Mouse (Mus musculus): ENCODE results near the gene Vmo1. TPM values are rescaled to one million over a fixed set of nuclear protein-coding genes. Genes with fewer than 3 reads are reported as not detected.

Gene Vmo1
- not detected for polyA plus RNA-seq (2017; shearing (Covaris generic))

DNA sequence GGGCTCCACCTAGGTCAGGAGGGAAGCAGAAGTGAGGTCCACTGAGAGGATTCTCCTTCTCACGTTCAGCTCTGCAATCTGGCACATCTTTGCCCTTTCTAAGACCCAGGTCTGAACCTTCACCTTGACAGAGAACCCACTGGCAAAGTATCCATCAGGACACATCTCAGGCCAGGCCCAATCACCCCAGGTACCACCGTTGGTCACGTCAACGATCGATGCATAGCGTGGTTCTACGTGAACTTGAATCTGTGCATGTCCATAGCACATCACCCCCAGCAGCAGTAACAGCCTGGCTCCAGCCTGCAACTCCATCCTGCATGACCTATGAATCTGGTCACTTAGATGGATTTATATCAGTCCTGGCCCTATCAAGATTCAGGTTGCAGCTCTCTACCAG lies at the start of gene Vmo1:
Gene Vmo1, minus strand, starts transcription at position 329 of the 400 bp plus-strand sequence.

DNA sequence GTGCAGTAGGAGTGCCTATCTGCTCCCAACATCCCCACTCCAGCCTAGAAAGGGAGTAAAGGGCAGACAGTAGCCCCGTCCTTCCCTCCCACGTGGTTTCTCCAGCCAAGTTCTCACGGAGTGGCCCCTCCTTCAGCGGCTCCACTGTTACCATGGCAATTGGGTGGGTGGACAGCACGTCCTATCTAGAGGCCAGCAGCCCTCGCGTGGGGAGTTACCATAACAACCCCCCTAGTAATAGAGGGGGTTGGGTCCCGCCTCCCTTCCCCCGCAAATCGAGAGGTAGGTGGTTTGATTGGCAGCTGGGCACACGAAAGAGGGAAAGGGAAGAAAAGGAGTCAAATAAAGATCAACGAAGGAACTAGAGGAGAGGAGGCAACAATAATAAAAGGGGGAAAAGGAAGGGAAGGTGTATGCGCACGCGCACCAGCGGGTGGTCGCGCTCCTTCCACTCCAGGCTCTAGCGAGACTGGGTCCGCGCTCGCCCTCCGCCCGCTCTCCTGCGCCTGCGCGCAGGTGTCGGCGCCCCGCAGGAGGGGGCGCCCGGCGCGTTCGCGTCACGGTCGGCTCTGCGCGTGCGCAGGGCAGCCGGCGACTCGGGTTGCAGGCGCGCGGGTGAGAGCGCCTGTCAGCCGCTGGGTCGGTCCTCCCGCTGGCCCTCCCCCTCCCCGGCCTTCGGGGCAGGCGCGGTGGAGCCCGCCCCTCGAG lies 48.0 kb upstream of the Vmo1 start, which contains the start of gene Mink1:
Gene Mink1, plus strand, starts transcription at position 595 of the 708 bp plus-strand sequence.

DNA sequence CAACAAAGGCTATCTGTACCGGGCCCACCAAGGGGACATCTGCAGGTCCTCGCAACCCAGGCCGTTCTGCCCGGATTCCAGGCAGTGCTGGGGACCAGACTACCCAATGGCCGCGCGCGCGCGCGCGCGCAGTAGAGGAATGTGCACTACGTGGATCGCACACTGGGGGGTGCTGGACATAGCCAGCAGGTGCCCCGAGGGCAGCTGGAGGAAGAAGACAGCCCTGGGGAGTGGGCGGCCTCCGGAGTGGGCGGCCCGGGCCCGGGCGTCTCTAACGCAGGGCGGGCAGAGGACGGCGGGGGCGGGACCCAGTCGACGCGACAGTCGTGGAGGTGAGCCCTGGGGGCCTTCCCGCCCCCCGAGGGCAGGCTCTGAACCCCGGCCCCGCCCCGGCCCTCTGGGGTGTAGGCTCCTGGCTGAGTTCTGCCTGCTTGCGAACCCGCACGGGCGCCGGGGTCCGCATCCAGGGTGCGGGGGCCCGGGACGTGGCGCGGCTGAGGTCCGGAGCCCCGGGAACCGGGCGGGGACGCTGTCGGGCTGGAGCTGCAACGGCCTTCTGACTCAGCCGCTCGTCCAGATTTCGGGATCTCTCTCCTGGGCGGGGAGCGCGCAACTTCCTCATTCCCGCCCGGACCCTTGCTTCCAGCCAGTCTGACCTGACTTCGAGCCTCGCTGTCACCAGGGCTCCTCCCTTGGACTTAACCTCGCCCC lies 25.6 kb upstream of the Vmo1 start, which contains the start of gene Pld2:
Gene Pld2, plus strand, starts transcription at position 188 of the 711 bp plus-strand sequence.

GRCm38 (mm10) chr11:70532839-70533238 lies 18.4 kb upstream of the Vmo1 start, which contains the start of gene Gm40193:
Gm40193 (minus strand) TSS chr11:70532939.

GRCm38 (mm10) chr11:70525184-70525678 lies 10.8 kb upstream of the Vmo1 start, which contains the start of gene Psmb6:
Psmb6 (plus strand) TSS chr11:70525367.

GRCm38 (mm10) chr11:70518923-70519322 lies 4.5 kb upstream of the Vmo1 start, which contains the start of gene Gltpd2:
Gltpd2 (plus strand) TSS chr11:70519196.

GRCm38 (mm10) chr11:70504970-70505369 lies 9.4 kb downstream of the Vmo1 start, which contains the start of gene Tm4sf5:
Tm4sf5 (plus strand) TSS chr11:70505244.

Other genes starting within 250 kb of the Vmo1 start
- gene Alox12e, start 192.0 kb downstream of the Vmo1 start, polyA plus RNA-seq (2017; shearing (Covaris generic)), result 1 to 10 TPM in 1 of 2 experiments, under 1 TPM in 1; 0.22 to 1.6 TPM
- under 1 TPM; 0.24 to 0.53 TPM for gene Alox15, start 162.6 kb downstream of the Vmo1 start, polyA plus RNA-seq (2017; shearing (Covaris generic))
- gene Pelp1, start 104.6 kb downstream of the Vmo1 start, polyA plus RNA-seq (2017; shearing (Covaris generic)), result 10 to 100 TPM; 11.5 to 13.4 TPM
- 100 to 1,000 TPM; 249 to 281 TPM for gene Arrb2, start 82.0 kb downstream of the Vmo1 start, polyA plus RNA-seq (2017; shearing (Covaris generic))
- 10 to 100 TPM; 72.7 to 76.5 TPM for gene Med11, start 62.7 kb downstream of the Vmo1 start, polyA plus RNA-seq (2017; shearing (Covaris generic))
- not detected for gene Zmynd15, start 55.2 kb downstream of the Vmo1 start, polyA plus RNA-seq (2017; shearing (Covaris generic))
- gene Cxcl16, start 54.6 kb downstream of the Vmo1 start, polyA plus RNA-seq (2017; shearing (Covaris generic)), result 1 to 10 TPM in 1 of 2 experiments, under 1 TPM in 1; 0.19 to 1.3 TPM
- gene Tm4sf5, start 9.4 kb downstream of the Vmo1 start, polyA plus RNA-seq (2017; shearing (Covaris generic)), result 1 to 10 TPM; 2.2 to 2.9 TPM
- gene Gltpd2, start 4.6 kb upstream of the Vmo1 start, polyA plus RNA-seq (2017; shearing (Covaris generic)), result not detected
- gene Psmb6, start 10.8 kb upstream of the Vmo1 start, polyA plus RNA-seq (2017; shearing (Covaris generic)), result 100 to 1,000 TPM; 312 to 326 TPM
- gene Gm40193, start 18.3 kb upstream of the Vmo1 start, polyA plus RNA-seq (2017; shearing (Covaris generic)), result not detected
- 10 to 100 TPM in 1 of 2 experiments, 1 to 10 TPM in 1; 6.9 to 10.1 TPM for gene Pld2, start 25.4 kb upstream of the Vmo1 start, polyA plus RNA-seq (2017; shearing (Covaris generic))
- gene Mink1, start 48.3 kb upstream of the Vmo1 start, polyA plus RNA-seq (2017; shearing (Covaris generic)), result 10 to 100 TPM; 15.9 to 22.2 TPM
- gene 4930544D05Rik, start 101.2 kb upstream of the Vmo1 start, polyA plus RNA-seq (2017; shearing (Covaris generic)), result under 1 TPM; 0.20 to 0.78 TPM
- gene Chrne, start 104.6 kb upstream of the Vmo1 start, polyA plus RNA-seq (2017; shearing (Covaris generic)), result 1 to 10 TPM; 1.0 to 1.2 TPM
- gene Gp1ba, start 124.5 kb upstream of the Vmo1 start, polyA plus RNA-seq (2017; shearing (Covaris generic)), result under 1 TPM; 0.17 to 0.18 TPM
- 100 to 1,000 TPM; 350 to 474 TPM for gene Rnf167, start 132.6 kb upstream of the Vmo1 start, polyA plus RNA-seq (2017; shearing (Covaris generic))
- gene Slc25a11, start 132.9 kb upstream of the Vmo1 start, polyA plus RNA-seq (2017; shearing (Covaris generic)), result 100 to 1,000 TPM; 164 to 182 TPM
- gene Pfn1, start 140.0 kb upstream of the Vmo1 start, polyA plus RNA-seq (2017; shearing (Covaris generic)), result 1,000 to 10,000 TPM; 4,492 to 4,564 TPM
- 10 to 100 TPM; 24.7 to 43.8 TPM for gene Eno3, start 142.6 kb upstream of the Vmo1 start, polyA plus RNA-seq (2017; shearing (Covaris generic))
- 10 to 100 TPM; 75.8 to 87.1 TPM for gene Spag7, start 154.8 kb upstream of the Vmo1 start, polyA plus RNA-seq (2017; shearing (Covaris generic))
- gene Camta2, start 173.5 kb upstream of the Vmo1 start, polyA plus RNA-seq (2017; shearing (Covaris generic)), result 10 to 100 TPM; 45.4 to 63.7 TPM
- 1 to 10 TPM in 1 of 2 experiments, not detected in 1; 1.4 TPM for gene Inca1, start 185.5 kb upstream of the Vmo1 start, polyA plus RNA-seq (2017; shearing (Covaris generic))
- gene Kif1c, start 185.9 kb upstream of the Vmo1 start, polyA plus RNA-seq (2017; shearing (Covaris generic)), result 1 to 10 TPM; 1.4 to 2.1 TPM
- gene Zfp3, start 249.6 kb upstream of the Vmo1 start, polyA plus RNA-seq (2017; shearing (Covaris generic)), result 1 to 10 TPM; 8.9 to 9.4 TPM

Measured in inflammation-experienced regulatory T-cells (primary cell).